Mouse (Mus musculus) liver, adult 2 months (tissue): ENCODE data around the gene Lclat1.
"Not testable (repeated sequence)": the region's sequence is repeated elsewhere in the genome, so short reads cannot be mapped to it uniquely, and the experiment has no call there.

Source experiments
- CTCF ChIP-seq: fragments of 200-500 bp; IDR thresholded peaks from 2 replicates; pipeline ENCODE4 v1.5.1; 2011; ENCODE audit warnings: low read depth, low read length, control low read depth
- POLR2A ChIP-seq: fragments of 200-500 bp; IDR thresholded peaks from 2 replicates; pipeline ENCODE4 v1.6.1; 2011; ENCODE audit warnings: low read length, control low read depth; ENCODE audit not compliant: insufficient read depth; ENCODE audit errors: extremely low read depth

DNA sequence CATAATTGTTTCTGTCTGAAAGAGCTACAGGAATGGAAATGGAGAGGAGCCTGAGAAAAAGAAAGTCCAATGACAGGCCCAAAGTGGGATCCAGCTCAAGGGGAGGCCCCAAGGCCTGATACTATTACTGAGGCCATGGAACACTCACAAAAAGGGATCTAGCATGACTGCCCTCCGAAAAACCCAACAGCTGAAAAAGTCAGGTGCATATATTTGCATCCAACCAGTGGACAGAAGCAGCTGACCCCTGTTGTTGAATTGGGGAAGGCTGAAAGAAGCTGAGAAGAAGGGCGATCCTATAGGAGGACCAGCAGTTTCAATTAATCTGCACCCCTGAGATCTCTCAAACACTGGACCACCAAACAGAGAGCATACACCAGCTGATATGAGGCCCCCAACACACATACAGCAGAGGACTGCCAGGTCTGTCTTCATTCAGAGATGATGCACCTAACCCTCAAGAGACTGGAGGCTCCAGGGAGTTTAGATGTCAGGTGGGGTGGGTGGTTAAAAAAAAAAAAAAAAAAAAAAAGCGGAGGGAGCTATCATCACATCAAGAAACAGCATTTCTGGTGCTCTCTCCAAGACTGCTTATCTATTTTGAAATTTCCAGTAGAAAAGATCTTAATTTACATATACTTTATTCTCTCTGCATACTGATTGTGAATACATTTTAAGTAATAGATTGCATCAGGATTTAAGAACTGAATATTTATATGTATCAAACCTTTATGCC lies 45.2 kb downstream of the Lclat1 start:
- TF ChIP-seq CTCF, POLR2A: not testable (repeated sequence)
